Mouse (Mus musculus) hindbrain, embryonic 10.5 days (tissue): ENCODE data around the gene Map3k11. TPM values are rescaled to one million over a fixed set of nuclear protein-coding genes. Genes with fewer than 3 reads are reported as not detected.

Source experiments
- DNase-seq: peaks from one replicate; pipeline ENCODE4 v3.0.0-alpha.2; 2017; ENCODE audit warnings: low spot score
- H3K27ac ChIP-seq: fragments of 300-500 bp; sonication (generic); 2 replicates; pipeline ENCODE4 v1.5.1; 2016; ENCODE audit warnings: mild to moderate bottlenecking, moderate library complexity
- H3K27me3 ChIP-seq: fragments of 300-500 bp; sonication (generic); 2 replicates; pipeline ENCODE4 v1.6.1; 2016; ENCODE audit warnings: mild to moderate bottlenecking; ENCODE audit not compliant: poor library complexity, insufficient read depth, severe bottlenecking
- H3K36me3 ChIP-seq: fragments of 300-500 bp; sonication (generic); 2 replicates; pipeline ENCODE4 v1.6.1; 2016; ENCODE audit warnings: mild to moderate bottlenecking, moderate library complexity
- H3K4me1 ChIP-seq: fragments of 300-500 bp; sonication (generic); replicated peaks from 2 replicates; pipeline ENCODE4 v1.6.1; 2016; ENCODE audit warnings: mild to moderate bottlenecking
- H3K4me3 ChIP-seq: fragments of 300-500 bp; sonication (generic); 2 replicates; pipeline ENCODE4 v1.5.1; 2016; ENCODE audit warnings: mild to moderate bottlenecking, moderate library complexity
- H3K9me3 ChIP-seq: fragments of 300-500 bp; sonication (generic); 2 replicates; pipeline ENCODE4 v1.6.1; 2016; ENCODE audit warnings: mild to moderate bottlenecking, moderate library complexity
- WGBS: fragments of 180-500 bp; shearing (Covaris S2); methylation state at CpG from one replicate; pipeline ENCODE4 v1.1.7; 2016; 5-methylcytosine and 5-hydroxymethylcytosine counted together
- polyA plus RNA-seq: library from polyadenylated mRNA; unstranded; fragments of >200 nt; fragmentation: Nextera tagmentation; extraction: Ambion mirVana; gene quantifications from 2 replicates; pipeline ENCODE4 v1.2.1, GENCODE M21; 2016

Map3k11 gene
- polyA plus RNA-seq, 1 experiment from 2014 or later: 35.1 TPM

DNA sequence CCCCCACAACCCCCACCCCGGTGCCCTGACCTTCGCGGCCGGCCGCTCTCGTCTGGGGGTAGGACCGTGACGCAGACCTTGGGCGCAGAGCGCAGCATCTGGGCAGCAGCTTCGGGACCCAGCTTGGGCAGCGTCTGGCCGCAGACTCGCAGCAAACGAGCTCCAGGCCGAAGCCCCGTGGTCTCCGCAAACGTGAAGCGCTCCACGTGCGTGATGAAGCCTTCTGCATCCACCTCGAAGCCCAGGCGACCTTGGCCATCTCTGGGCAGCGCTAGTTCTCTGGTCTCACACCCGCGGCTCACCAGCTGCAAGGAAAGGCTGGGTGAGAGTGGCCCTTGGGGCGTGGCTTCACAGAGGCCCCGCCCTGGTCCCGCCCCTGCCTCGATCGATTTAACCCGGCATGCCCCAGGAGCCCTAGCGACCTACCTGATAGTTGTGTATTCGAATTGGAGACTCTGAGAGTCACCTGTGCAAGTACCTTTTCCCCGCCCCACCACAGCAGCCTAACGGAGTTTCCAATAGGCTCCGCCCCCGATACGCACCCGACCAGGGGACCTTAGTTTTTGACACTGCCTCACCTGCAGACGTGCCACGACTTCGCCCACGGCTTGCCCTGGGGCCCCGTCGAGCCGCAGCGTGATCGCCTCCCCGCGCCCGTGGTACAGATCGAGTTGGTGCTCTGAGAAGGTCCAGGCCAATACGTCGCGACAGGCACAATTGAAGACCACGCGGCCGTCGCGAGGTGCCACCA, 34.4 kb upstream of the Map3k11 start:
- H3K4me3 ChIP-seq: peak overlapping the region; percentile 54
- 4% methylated on average over 62 of the region's 62 CpGs for WGBS
- peaks cover 67% of the 10 kb centered on the region for H3K27me3 ChIP-seq
- H3K4me1 ChIP-seq: peaks cover 38% of the 10 kb centered on the region
- DNase-seq: peak; percentile 77
- peaks cover 53% of the 10 kb centered on the region for H3K36me3 ChIP-seq
- no peaks in the 10 kb centered on the region for H3K9me3 ChIP-seq
- peak overlapping the region; percentile 53; the same call in 1 of the 2 replicates for H3K27ac ChIP-seq

DNA sequence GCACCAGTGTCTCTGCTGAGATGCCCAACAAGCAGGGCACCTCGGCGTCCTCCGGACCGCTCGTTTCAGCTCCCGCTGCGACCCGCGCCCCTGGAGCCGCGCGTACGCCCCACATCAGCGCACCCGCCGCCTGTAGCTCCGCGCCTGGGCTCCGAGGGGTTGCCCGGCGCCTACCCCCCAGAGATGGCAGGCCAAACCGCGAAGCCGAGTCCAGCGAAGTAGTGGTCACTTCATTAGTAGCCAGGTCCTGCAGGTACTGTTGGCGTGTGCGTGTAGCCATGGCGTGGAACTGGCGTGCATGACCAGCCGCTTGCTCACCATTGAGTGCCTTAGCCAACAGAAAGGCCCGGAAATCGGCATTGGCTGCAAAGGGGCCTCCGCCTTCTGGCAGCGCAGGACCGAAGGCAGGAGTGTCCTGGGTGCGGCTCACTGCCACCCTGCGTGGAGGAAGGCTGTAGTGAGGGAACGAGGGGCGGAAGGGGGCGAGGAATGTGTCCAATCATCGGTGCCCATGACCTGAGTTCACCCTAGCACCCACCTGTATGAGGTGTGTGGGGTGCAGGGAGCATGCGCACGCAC, 33.7 kb upstream of the Map3k11 start:
- no peaks in the 10 kb centered on the region for H3K9me3 ChIP-seq
- peaks cover 67% of the 10 kb centered on the region for H3K27me3 ChIP-seq
- peaks cover 57% of the 10 kb centered on the region for H3K36me3 ChIP-seq
- peak overlapping the region; percentile 53; the same call in 1 of the 2 replicates for H3K27ac ChIP-seq
- peak overlapping the region; percentile 54 for H3K4me3 ChIP-seq
- peak; percentile 39 for DNase-seq
- WGBS: 7% methylated on average over 43 of the region's 43 CpGs
- peaks cover 33% of the 10 kb centered on the region for H3K4me1 ChIP-seq

DNA sequence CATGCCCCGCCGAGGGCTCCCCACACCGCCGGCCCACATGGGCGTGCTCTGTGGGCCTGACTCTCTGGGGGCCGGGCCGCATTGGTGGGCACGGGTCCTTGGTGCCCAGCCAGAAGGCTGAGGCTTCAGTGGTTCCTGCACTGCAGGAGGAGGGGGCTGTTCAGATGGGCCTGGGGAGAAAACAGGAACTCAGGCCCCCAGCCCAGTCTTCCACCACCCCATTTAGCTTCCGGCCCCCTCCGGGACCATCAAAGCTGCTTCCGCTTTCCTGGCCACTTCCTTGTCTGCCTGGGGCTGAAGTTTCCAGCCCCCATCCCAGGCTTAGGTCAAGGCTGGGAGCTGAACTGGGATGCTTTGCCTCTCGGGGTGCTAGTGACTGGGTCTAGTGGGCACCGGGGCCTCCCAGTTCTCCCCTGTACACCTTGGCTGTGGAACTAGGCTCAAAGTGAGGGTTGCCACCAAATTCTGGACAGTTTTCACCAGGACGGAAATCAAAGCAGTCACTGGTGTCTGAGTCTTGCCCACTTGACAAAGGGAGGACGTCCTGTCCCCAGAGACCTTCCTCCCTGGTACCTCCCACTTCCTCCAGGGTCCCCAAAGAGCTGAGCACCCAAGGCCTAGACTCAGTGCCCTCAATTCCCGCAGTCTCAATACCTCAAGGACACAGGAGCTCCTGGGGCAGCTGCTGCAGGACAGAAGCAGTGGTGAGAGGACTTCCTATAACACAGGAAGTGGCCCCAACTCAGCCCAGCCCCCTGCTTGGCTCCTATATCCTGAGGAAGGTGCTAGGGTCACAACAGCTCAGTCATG, 27.4 kb upstream of the Map3k11 start:
- H3K4me3 ChIP-seq: peak overlapping the region; percentile 14; the same call in 1 of the 2 replicates

DNA sequence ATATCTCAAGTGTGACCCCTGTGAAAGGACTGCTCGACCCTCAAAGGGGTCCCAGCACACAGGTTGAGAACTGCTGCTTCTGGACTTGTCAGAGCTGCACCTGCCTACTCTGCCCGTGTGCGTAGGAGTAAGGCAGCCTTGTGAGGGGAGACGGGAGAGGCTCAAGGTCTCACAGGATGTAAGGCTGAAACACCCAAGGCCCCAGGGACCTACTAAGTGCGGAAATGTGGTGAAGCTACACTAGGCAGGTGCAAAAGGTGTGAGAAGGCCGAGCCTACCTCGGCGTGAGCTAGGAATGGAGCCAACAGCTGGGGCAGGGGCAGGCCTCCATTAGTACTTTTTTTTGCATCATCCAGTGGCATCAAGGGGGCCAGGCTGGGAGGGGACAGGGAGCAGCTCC, 26.2 kb upstream of the Map3k11 start:
- Histone ChIP-seq H3K27me3 (no peaks in the 10 kb centered on the region), H3K4me3 (peak overlapping the region; percentile 61), H3K36me3 (peaks cover 50% of the 10 kb centered on the region), H3K4me1 (peaks cover 43% of the 10 kb centered on the region), H3K27ac (peak overlapping the region; percentile 85), H3K9me3 (no peaks in the 10 kb centered on the region)
- 80% methylated on average over 8 of the region's 8 CpGs for WGBS
- DNase-seq: no peak

More for the DNA sequence above, 27.4 kb upstream of the Map3k11 start:
- no peak for DNase-seq
- Histone ChIP-seq H3K36me3 (peaks cover 45% of the 10 kb centered on the region), H3K4me1 (peaks cover 43% of the 10 kb centered on the region), H3K27ac (peak overlapping the region; percentile 30; the same call in 1 of the 2 replicates), H3K27me3 (peaks cover 9% of the 10 kb centered on the region), H3K9me3 (no peaks in the 10 kb centered on the region)
- 87% methylated on average over 16 of the region's 16 CpGs for WGBS

DNA sequence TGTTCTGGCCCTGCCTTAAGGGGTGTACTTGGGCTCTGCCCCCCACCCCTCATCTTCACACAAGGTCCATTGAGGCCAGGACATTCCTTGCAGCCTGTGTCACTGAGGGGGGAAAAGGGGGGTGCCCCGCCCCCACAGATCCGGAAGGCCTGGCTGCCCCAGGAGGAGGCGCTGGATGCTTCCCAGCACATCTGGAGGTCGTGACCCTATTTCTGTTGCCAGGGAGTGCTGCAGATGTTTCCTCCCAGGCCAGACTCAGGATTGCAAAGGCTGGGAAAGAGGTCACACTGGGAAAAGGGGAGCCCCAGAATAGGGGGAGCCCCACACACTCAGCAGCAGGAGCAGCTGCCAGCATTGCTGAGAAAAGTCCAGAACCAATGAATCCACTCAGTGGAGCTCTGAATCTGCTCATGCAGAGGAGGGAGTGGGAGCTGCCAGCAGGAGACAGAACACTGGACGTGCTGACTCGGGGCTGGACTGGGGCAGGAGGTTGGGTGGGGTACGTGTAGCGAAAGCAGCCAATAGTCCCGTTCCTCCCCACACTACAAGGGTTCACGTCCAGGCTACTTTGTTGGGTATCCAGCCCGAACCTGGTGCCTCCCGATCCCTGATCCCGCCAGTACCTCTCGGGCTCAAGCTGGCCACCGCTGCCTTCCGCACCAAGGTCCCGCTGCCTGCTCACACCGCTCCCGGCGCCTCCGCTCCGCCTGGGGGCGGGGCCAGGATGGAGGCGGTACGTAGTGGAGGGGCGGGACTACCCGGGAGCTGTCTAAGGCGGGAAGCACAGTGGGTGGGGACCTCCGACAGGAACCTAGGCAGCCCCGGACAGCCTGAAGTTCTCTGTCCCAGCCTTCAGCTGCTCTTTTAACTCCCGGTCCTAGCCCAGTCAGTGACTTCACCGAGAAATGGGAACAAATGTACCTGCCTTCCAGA, 25.3 kb upstream of the Map3k11 start, which contains the start of gene Sipa1:
TSS of gene Sipa1 (minus strand) at position 727 of the 933 bp plus-strand sequence.
- H3K4me1 ChIP-seq: peaks cover 43% of the 10 kb centered on the region

DNA sequence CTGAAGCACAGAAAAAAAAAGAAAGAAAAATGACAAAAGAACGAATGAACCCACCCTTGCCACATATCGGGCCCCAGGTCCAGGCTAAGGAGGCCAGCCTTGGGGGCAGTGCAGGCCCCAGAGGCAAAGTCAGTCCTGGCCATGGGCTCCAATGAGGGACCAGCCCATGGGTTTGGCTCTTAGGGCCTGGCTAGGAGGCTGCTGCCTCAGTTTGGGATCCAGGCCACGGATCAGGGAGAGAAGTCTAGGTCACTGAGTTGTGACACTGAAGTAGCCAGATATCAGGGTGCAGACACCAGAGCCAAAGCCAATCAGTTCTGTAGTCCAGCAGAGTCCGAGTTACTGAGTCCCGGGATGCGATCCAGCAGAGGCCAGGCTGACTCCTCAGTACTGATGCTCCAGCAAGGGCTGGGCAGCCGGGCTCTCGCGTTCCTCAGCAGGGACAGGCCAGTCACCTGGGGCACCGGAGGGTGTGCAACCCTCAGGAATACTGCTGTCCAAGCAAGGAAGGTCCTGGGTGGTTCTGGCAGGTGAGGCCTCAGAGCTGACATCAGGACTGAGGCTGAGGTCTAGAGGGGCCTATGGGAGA, 23.8 kb upstream of the Map3k11 start:
- Histone ChIP-seq H3K9me3 (no peaks in the 10 kb centered on the region), H3K27ac (no peak overlapping the region), H3K27me3 (no peaks in the 10 kb centered on the region), H3K4me1 (peaks cover 43% of the 10 kb centered on the region), H3K36me3 (peaks cover 66% of the 10 kb centered on the region), H3K4me3 (0 out of 2 replicates have a peak overlapping the region, but pooled peaks have one; percentile 12)
- DNase-seq: no peak
- 94% methylated on average over 10 of the region's 10 CpGs for WGBS

More for the DNA sequence above, 25.3 kb upstream of the Map3k11 start, which contains the start of gene Sipa1:
- peaks cover 57% of the 10 kb centered on the region for H3K36me3 ChIP-seq
- H3K4me3 ChIP-seq: peak within 1 kb of the TSS; percentile 61
- peak within 1 kb of the TSS; percentile 85 for H3K27ac ChIP-seq
- WGBS: under 1% methylated on average over 32 of the region's 32 CpGs
- DNase-seq: peak; percentile 89
- no peaks in the 10 kb centered on the region for H3K27me3 ChIP-seq
- no peaks in the 10 kb centered on the region for H3K9me3 ChIP-seq

DNA sequence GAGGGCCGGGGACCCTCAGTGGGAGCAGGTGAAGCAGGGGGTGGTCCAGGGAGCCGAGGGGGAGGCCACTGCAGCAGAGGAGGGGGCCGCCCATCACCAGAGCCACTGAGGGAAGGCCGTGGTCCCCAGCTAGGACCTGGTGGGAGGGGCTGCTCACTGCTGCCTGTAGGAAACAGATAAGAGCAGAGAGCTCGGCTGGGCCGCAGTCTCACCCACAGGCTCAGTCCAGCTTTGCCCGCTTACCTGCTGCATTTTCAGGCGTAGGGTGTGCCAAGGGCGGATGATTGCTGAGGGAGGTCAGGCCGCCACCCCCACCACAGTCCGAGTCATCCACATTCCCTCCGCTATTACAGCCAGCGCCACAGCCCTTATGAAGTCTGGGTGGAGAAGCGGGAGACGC, 23.1 kb upstream of the Map3k11 start:
- Histone ChIP-seq H3K36me3 (peaks cover 67% of the 10 kb centered on the region), H3K9me3 (no peaks in the 10 kb centered on the region), H3K4me3 (no peak overlapping the region), H3K27me3 (no peaks in the 10 kb centered on the region), H3K27ac (no peak overlapping the region), H3K4me1 (peaks cover 39% of the 10 kb centered on the region)
- DNase-seq: no peak
- WGBS: 91% methylated on average over 15 of the region's 15 CpGs

DNA sequence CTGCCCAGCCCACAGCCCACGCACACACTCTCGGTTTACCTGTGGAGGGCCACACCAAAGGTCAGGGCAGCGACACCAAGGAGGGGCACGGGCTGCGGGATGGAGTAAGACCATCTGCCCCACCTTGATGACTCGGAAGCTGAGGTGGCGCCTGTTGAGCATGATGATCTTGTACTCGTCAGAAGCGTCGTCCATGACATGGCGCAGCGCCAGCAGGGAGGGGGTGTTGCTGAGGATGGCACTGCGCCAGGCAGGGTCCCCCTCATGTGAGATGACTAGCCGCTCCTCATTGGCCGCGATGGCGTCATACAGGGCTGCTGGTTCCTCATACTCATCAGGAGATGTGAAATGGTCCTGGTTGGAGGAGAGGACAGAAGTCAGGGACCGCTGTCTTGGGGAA, 22.2 kb upstream of the Map3k11 start:
- peaks cover 31% of the 10 kb centered on the region for H3K4me1 ChIP-seq
- no peaks in the 10 kb centered on the region for H3K9me3 ChIP-seq
- H3K36me3 ChIP-seq: peaks cover 70% of the 10 kb centered on the region
- 97% methylated on average over 18 of the region's 18 CpGs for WGBS
- H3K27me3 ChIP-seq: no peaks in the 10 kb centered on the region
- no peak overlapping the region for H3K4me3 ChIP-seq
- no peak overlapping the region for H3K27ac ChIP-seq
- DNase-seq: no peak

DNA sequence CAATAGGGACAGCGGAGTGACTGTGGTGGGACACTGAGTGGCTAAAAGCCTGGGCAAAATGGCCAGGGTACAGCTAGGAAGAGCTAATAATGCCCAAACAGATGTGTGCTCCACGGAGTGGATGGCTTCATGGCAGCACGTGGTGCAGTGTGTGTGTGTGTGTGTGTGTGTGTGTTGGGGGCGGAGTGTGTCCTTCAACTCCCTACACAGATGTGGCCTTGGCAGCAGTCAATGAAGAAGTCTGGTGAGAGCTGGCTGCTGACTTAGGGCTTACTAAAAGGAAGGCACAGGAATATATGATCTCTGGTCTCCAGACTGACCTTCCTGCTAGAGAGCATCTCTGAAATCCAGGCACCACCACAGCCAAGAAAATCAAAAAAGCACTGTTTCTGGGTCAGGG, 20.2 kb upstream of the Map3k11 start:
- WGBS: 93% methylated on average over 4 of the region's 4 CpGs
- no peaks in the 10 kb centered on the region for H3K27me3 ChIP-seq

DNA sequence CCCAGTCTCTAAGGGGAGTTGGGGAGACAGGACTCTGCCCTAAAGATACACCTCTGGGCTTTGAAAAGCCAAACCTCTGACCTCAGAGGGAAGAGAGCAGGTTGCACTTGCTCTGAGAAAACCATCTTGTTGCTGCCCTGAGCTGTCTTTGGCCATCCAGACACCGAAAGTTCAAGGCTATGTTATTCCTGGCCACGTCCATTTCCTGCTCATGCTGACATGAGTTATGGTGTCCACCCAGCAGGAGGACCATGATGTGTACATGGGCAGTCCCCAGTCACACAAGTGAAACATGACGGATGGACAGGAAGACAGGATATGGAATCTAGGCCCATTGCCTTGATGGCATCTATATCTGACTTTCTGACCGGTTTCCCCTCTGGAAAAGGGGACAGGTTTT, 8.1 kb upstream of the Map3k11 start:
- no peak for DNase-seq
- Histone ChIP-seq H3K9me3 (no peaks in the 10 kb centered on the region), H3K4me3 (no peak overlapping the region), H3K27ac (no peak overlapping the region), H3K27me3 (no peaks in the 10 kb centered on the region), H3K36me3 (peaks cover 98% of the 10 kb centered on the region), H3K4me1 (no peaks in the 10 kb centered on the region)
- 89% methylated on average over 4 of the region's 4 CpGs for WGBS

More for the DNA sequence above, 20.2 kb upstream of the Map3k11 start:
- H3K4me3 ChIP-seq: no peak overlapping the region
- H3K36me3 ChIP-seq: peaks cover 90% of the 10 kb centered on the region
- no peak overlapping the region for H3K27ac ChIP-seq
- DNase-seq: no peak
- peaks cover 13% of the 10 kb centered on the region for H3K4me1 ChIP-seq
- no peaks in the 10 kb centered on the region for H3K9me3 ChIP-seq

DNA sequence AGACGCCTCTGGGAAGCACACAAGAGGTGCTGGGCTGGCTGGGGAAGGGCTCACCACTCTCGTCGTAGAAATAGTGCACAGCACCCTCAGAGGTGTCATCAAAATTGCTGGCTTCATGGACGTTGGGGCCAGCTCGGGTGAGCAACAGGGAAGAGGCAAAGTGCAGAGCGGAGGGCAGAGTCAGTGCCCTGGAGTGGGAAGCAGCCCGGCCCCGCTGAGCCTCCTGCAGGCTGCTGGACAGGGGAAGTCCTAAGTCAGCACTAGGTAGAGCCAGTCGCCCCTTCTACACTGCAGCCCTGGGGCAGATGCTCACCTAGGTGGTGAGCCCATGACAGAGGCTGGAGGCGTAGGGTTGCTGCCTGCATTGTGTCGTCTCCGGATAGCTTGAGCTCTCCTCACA, 4.3 kb upstream of the Map3k11 start:
- Histone ChIP-seq H3K9me3 (no peaks in the 10 kb centered on the region), H3K27ac (no peak overlapping the region), H3K27me3 (no peaks in the 10 kb centered on the region), H3K4me1 (peaks cover 14% of the 10 kb centered on the region), H3K36me3 (peaks cover 81% of the 10 kb centered on the region), H3K4me3 (no peak overlapping the region)
- DNase-seq: no peak
- 93% methylated on average over 12 of the region's 12 CpGs for WGBS
